Mouse (Mus musculus): ENCODE data around the gene Lctl. TPM values are rescaled to one million over a fixed set of nuclear protein-coding genes. Genes with fewer than 3 reads are reported as not detected.
"Not testable (repeated sequence)": the region's sequence is repeated elsewhere in the genome, so short reads cannot be mapped to it uniquely, and the experiment has no call there.

Lctl gene
- total RNA-seq, 2 experiments from 2014 or later: not detected

DNA sequence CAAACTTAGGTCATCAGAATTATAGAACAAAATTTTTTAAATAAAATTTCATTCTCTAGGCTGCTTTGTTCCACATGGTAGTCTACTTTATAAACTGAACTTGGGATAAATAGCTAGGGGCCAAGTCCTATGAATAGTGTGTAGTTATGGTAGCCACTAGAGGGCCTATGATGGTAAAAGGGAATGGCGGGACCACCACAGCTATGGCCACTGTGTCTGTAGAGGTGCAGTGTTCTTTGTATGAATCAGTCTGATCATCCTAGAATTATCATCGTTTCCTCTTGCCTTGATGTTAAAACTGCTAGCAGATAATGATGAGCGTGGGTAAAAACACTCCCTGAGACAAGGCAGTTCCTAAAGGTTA is 61.6 kb downstream of the Lctl start:
- 0 out of 2 replicates have a peak, but pooled peaks have one; percentile 7 for ATAC-seq (replicated peaks; ENCODE audit: low FRiP score, poor library complexity, severe bottlenecking)

DNA sequence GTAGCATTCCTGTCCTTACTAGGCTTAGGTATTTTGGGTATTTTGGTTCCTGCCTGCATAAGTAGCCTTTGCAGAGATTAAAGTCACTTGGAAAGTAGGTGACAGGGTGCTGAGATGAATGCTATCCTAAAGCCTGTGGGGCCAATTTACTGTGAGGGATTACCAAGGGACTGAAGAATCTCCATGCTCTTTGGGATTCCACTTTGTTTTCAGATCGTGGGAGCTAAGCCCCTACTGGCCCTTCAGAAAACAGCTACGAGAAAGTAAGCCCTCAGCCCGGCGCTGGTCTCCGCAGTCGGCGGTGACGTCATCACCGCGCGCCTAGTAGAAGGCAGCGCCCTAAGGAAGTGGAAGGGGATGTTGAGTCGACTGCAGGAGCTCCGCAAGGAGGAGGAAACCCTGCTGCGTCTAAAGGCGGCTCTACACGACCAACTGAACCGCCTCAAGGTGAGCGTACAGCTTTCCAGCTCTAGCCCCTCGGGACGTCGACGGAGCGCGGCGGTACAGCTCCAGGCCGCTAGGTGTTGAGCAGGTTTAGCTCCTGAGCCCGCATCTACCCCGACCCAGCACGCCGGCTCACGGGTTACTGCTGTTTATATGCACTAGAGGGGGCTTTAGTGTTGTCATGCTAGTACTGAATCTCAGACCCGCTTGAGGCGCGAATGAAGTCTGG is 62.2 kb downstream of the Lctl start, which contains the start of gene Snapc5:
TSS of gene Snapc5 (plus strand) at position 301 of the 673 bp plus-strand sequence.
- ATAC-seq (replicated peaks; ENCODE audit: low FRiP score, poor library complexity, severe bottlenecking): peak; percentile 95

GRCm38 (mm10) chr9:64183295-64183694 is 66.3 kb downstream of the Lctl start:
- ATAC-seq (replicated peaks; ENCODE audit: low FRiP score, poor library complexity, severe bottlenecking): not testable (repeated sequence)

GRCm38 (mm10) chr9:64184166-64184840 is 67.4 kb downstream of the Lctl start:
- no peak for ATAC-seq (replicated peaks; ENCODE audit: low FRiP score, poor library complexity, severe bottlenecking)

Other genes with a start within 250 kb of the Lctl start
- not detected in 2 replicates for gene Smad6, start 95.1 kb upstream of the Lctl start, total RNA-seq (2015; ENCODE audit: low replicate concordance)
- gene Smad6, start 95.1 kb upstream of the Lctl start, total RNA-seq (2017; ENCODE audit: low replicate concordance): 0.60 TPM in 1 of 2 replicates, not detected in the other
- 17.3 and 19.6 TPM in 2 replicates for gene Zwilch, start 56.0 kb downstream of the Lctl start, total RNA-seq (2015; ENCODE audit: low replicate concordance)
- gene Zwilch, start 56.0 kb downstream of the Lctl start, total RNA-seq (2017; ENCODE audit: low replicate concordance): 41.9 and 48.5 TPM in 2 replicates
- 751 and 812 TPM in 2 replicates for gene Rpl4, start 56.2 kb downstream of the Lctl start, total RNA-seq (2015; ENCODE audit: low replicate concordance)
- 573 and 578 TPM in 2 replicates for gene Rpl4, start 56.2 kb downstream of the Lctl start, total RNA-seq (2017; ENCODE audit: low replicate concordance)
- gene Snapc5, start 62.1 kb downstream of the Lctl start, total RNA-seq (2015; ENCODE audit: low replicate concordance): 4.0 and 5.9 TPM in 2 replicates
- 5.5 and 17.8 TPM in 2 replicates for gene Snapc5, start 62.1 kb downstream of the Lctl start, total RNA-seq (2017; ENCODE audit: low replicate concordance)
- gene Uchl4, start 118.1 kb downstream of the Lctl start, total RNA-seq (2015; ENCODE audit: low replicate concordance): not detected in 2 replicates
- 0.26 TPM in 1 of 2 replicates, not detected in the other for gene Uchl4, start 118.1 kb downstream of the Lctl start, total RNA-seq (2017; ENCODE audit: low replicate concordance)
- gene Map2k1, start 136.5 kb downstream of the Lctl start, total RNA-seq (2015; ENCODE audit: low replicate concordance): 12.5 and 15.7 TPM in 2 replicates
- 9.9 and 18.9 TPM in 2 replicates for gene Map2k1, start 136.5 kb downstream of the Lctl start, total RNA-seq (2017; ENCODE audit: low replicate concordance)
- gene Tipin, start 164.4 kb downstream of the Lctl start, total RNA-seq (2015; ENCODE audit: low replicate concordance): 49.3 and 88.6 TPM in 2 replicates
- gene Tipin, start 164.4 kb downstream of the Lctl start, total RNA-seq (2017; ENCODE audit: low replicate concordance): 63.4 and 92.1 TPM in 2 replicates
- gene Dis3l, start 224.1 kb downstream of the Lctl start, total RNA-seq (2015; ENCODE audit: low replicate concordance): 2.9 and 4.8 TPM in 2 replicates
- 4.9 and 10.8 TPM in 2 replicates for gene Dis3l, start 224.1 kb downstream of the Lctl start, total RNA-seq (2017; ENCODE audit: low replicate concordance)

Measured in erythroblast, adult 5-6 weeks (primary cell).